ENCODE assay signal across 13 mouse cellular contexts in genomic region chr14:47885326-47885725, GRCm38 (mm10).
"Had no signal": no experiment of that assay in that cellular context is flagged by ENCODE, and none has a peak within 500 bp of the region (broad histone marks: within the 10 kb centered on the region; RNA-seq: fewer than 3 reads in every experiment).

No protein-coding gene starts in this region.

- H3K9ac ChIP-seq: limb, embryonic 15.5 days; liver, embryonic 12.5 days; lung, embryonic 14.5 days; midbrain, embryonic 15.5 days; neural tube, embryonic 13.5 days had no signal

- DNase-seq: kidney, postnatal 25 days; lung, embryonic 14.5 days; lung, postnatal 10 days; lung, postnatal 4 days; retina, postnatal 1 day; right cerebral cortex, postnatal 14 days; thymus, postnatal 36 days had no signal

- H3K36me3 ChIP-seq: limb, embryonic 15.5 days; liver, embryonic 12.5 days; midbrain, embryonic 10.5 days; midbrain, embryonic 15.5 days; neural tube, embryonic 13.5 days had no signal

- H3K9me3 ChIP-seq: limb, embryonic 15.5 days; liver, embryonic 12.5 days; midbrain, embryonic 10.5 days; midbrain, embryonic 15.5 days had no signal

- H3K27me3 ChIP-seq: limb, embryonic 15.5 days; liver, embryonic 12.5 days; midbrain, embryonic 15.5 days; neural tube, embryonic 13.5 days had no signal

- H3K27ac ChIP-seq: left cerebral cortex, adult 2 months; limb, embryonic 15.5 days; liver, embryonic 12.5 days; midbrain, embryonic 10.5 days; midbrain, embryonic 15.5 days; neural tube, embryonic 13.5 days had no signal

- H3K4me1 ChIP-seq: limb, embryonic 15.5 days; liver, embryonic 12.5 days had no signal

- H3K4me3 ChIP-seq: left cerebral cortex, adult 2 months; limb, embryonic 15.5 days; liver, embryonic 12.5 days; midbrain, embryonic 10.5 days; midbrain, embryonic 15.5 days; neural tube, embryonic 13.5 days had no signal

- ATAC-seq: liver, embryonic 12.5 days; midbrain, embryonic 15.5 days had no signal

- H3K4me2 ChIP-seq: limb, embryonic 15.5 days; liver, embryonic 12.5 days; lung, embryonic 14.5 days; midbrain, embryonic 15.5 days; neural tube, embryonic 13.5 days had no signal
